Mouse (Mus musculus): ENCODE measurements at regions not wholly inside any gene's neighbourhood (a gene's known extent, or its start where the extent isn't known, plus 50 kb on each side); places are given as distances from the start of the nearest gene placed in this dataset.

- H3K9me3 ChIP-seq (ENCODE audit: low read length), result no peaks in the 10 kb centered on the region
- H3K4me1 ChIP-seq (ENCODE audit: insufficient read depth), result no peaks in the 10 kb centered on the region
- 44% methylated on average over 1 of the region's 1 CpGs for WGBS (ENCODE audit: insufficient replicate concordance)
- no peak overlapping the region for H3K4me2 ChIP-seq (ENCODE audit: low read depth, low read length)
- DNase-seq (no peak), ATAC-seq (no peak)
- H3K27ac ChIP-seq (ENCODE audit: low read depth), result no peak overlapping the region
- H3K27me3 ChIP-seq (ENCODE audit: insufficient read depth, low read length), result no peaks in the 10 kb centered on the region
- no peak overlapping the region for H3K9ac ChIP-seq (replicated peaks)
- H3K4me3 ChIP-seq (ENCODE audit: low read depth, low read length), result no peak overlapping the region
- TF ChIP-seq CTCF (IDR thresholded peaks at IDR 0.05; ENCODE audit: low read depth), result no peak
- TF ChIP-seq EP300 (IDR thresholded peaks at IDR 0.05; ENCODE audit: low read depth), result no peak
- no peaks in the 10 kb centered on the region for H3K36me3 ChIP-seq (replicated peaks; ENCODE audit: insufficient read depth, low read length)
Observed at GRCm38 (mm10) chr4:33799831-33800230, 124.6 kb upstream of the Cnr1 start.

- Histone ChIP-seq H3K4me3 (ENCODE audit: low read depth, low read length) (no peak overlapping the region), H3K9me3 (ENCODE audit: low read length) (no peaks in the 10 kb centered on the region), H3K4me1 (ENCODE audit: insufficient read depth) (no peaks in the 10 kb centered on the region), H3K27ac (ENCODE audit: low read depth) (no peak overlapping the region), H3K36me3 (replicated peaks; ENCODE audit: insufficient read depth, low read length) (no peaks in the 10 kb centered on the region), H3K27me3 (ENCODE audit: insufficient read depth, low read length) (no peaks in the 10 kb centered on the region), H3K9ac (replicated peaks) (no peak overlapping the region), H3K4me2 (ENCODE audit: low read depth, low read length) (no peak overlapping the region)
- TF ChIP-seq CTCF (IDR thresholded peaks at IDR 0.05; ENCODE audit: low read depth), result no peak
- TF ChIP-seq EP300 (IDR thresholded peaks at IDR 0.05; ENCODE audit: low read depth), result no peak
- DNase-seq (no peak), ATAC-seq (no peak)
- WGBS (ENCODE audit: insufficient replicate concordance), result 43% methylated on average over 1 of the region's 1 CpGs
Observed at GRCm38 (mm10) chr4:33812338-33812737, 112.1 kb upstream of the Cnr1 start.

- H3K27ac ChIP-seq (ENCODE audit: low read depth), result no peak overlapping the region
- DNase-seq (no peak), ATAC-seq (no peak)
- no peaks in the 10 kb centered on the region for H3K9me3 ChIP-seq (ENCODE audit: low read length)
- no peak overlapping the region for H3K4me3 ChIP-seq (ENCODE audit: low read depth, low read length)
- TF ChIP-seq CTCF (IDR thresholded peaks at IDR 0.05; ENCODE audit: low read depth), result no peak
- TF ChIP-seq EP300 (IDR thresholded peaks at IDR 0.05; ENCODE audit: low read depth), result no peak
- H3K9ac ChIP-seq (replicated peaks), result no peak overlapping the region
- H3K4me2 ChIP-seq (ENCODE audit: low read depth, low read length), result no peak overlapping the region
- no peaks in the 10 kb centered on the region for H3K4me1 ChIP-seq (ENCODE audit: insufficient read depth)
- WGBS (ENCODE audit: insufficient replicate concordance), result 11% methylated on average over 5 of the region's 5 CpGs
- H3K27me3 ChIP-seq (ENCODE audit: insufficient read depth, low read length), result no peaks in the 10 kb centered on the region
- no peaks in the 10 kb centered on the region for H3K36me3 ChIP-seq (replicated peaks; ENCODE audit: insufficient read depth, low read length)
Observed at GRCm38 (mm10) chr4:33823850-33824249, 100.5 kb upstream of the Cnr1 start.

GRCm38 (mm10) chr4:33833134-33833533, 91.3 kb upstream of the Cnr1 start:
- DNase-seq, result no peak
- H3K27me3 ChIP-seq (ENCODE audit: insufficient read depth, low read length), result no peaks in the 10 kb centered on the region
- H3K9me3 ChIP-seq (ENCODE audit: low read length), result no peaks in the 10 kb centered on the region
- no peak for TF ChIP-seq EP300 (IDR thresholded peaks at IDR 0.05; ENCODE audit: low read depth)
- no peak for TF ChIP-seq CTCF (IDR thresholded peaks at IDR 0.05; ENCODE audit: low read depth)
- H3K9ac ChIP-seq (replicated peaks), result no peak overlapping the region
- H3K4me1 ChIP-seq (ENCODE audit: insufficient read depth), result no peaks in the 10 kb centered on the region
- no peak overlapping the region for H3K4me3 ChIP-seq (ENCODE audit: low read depth, low read length)
- ATAC-seq, result no peak
- H3K27ac ChIP-seq (ENCODE audit: low read depth), result no peak overlapping the region
- WGBS (ENCODE audit: insufficient replicate concordance), result 77% methylated on average over 7 of the region's 7 CpGs
- no peak overlapping the region for H3K4me2 ChIP-seq (ENCODE audit: low read depth, low read length)
- no peaks in the 10 kb centered on the region for H3K36me3 ChIP-seq (replicated peaks; ENCODE audit: insufficient read depth, low read length)

GRCm38 (mm10) chr4:33838436-33838835, 86.0 kb upstream of the Cnr1 start:
- Histone ChIP-seq H3K4me1 (ENCODE audit: insufficient read depth) (no peaks in the 10 kb centered on the region), H3K27ac (ENCODE audit: low read depth) (no peak overlapping the region), H3K36me3 (replicated peaks; ENCODE audit: insufficient read depth, low read length) (no peaks in the 10 kb centered on the region), H3K9ac (replicated peaks) (no peak overlapping the region), H3K27me3 (ENCODE audit: insufficient read depth, low read length) (no peaks in the 10 kb centered on the region), H3K4me2 (ENCODE audit: low read depth, low read length) (no peak overlapping the region), H3K9me3 (ENCODE audit: low read length) (no peaks in the 10 kb centered on the region), H3K4me3 (ENCODE audit: low read depth, low read length) (no peak overlapping the region)
- 82% methylated on average over 6 of the region's 6 CpGs for WGBS (ENCODE audit: insufficient replicate concordance)
- TF ChIP-seq EP300 (IDR thresholded peaks at IDR 0.05; ENCODE audit: low read depth) (no peak), CTCF (IDR thresholded peaks at IDR 0.05; ENCODE audit: low read depth) (no peak)
- DNase-seq, result no peak
- no peak for ATAC-seq

GRCm38 (mm10) chr4:33840119-33840518, 84.3 kb upstream of the Cnr1 start:
- Histone ChIP-seq H3K4me3 (ENCODE audit: low read depth, low read length) (no peak overlapping the region), H3K27ac (ENCODE audit: low read depth) (no peak overlapping the region), H3K4me1 (ENCODE audit: insufficient read depth) (no peaks in the 10 kb centered on the region), H3K27me3 (ENCODE audit: insufficient read depth, low read length) (no peaks in the 10 kb centered on the region), H3K9ac (replicated peaks) (no peak overlapping the region), H3K9me3 (ENCODE audit: low read length) (no peaks in the 10 kb centered on the region), H3K36me3 (replicated peaks; ENCODE audit: insufficient read depth, low read length) (no peaks in the 10 kb centered on the region), H3K4me2 (ENCODE audit: low read depth, low read length) (no peak overlapping the region)
- WGBS (ENCODE audit: insufficient replicate concordance), result 83% methylated on average over 14 of the region's 14 CpGs
- TF ChIP-seq EP300 (IDR thresholded peaks at IDR 0.05; ENCODE audit: low read depth), result no peak
- no peak for TF ChIP-seq CTCF (IDR thresholded peaks at IDR 0.05; ENCODE audit: low read depth)
- DNase-seq (no peak), ATAC-seq (no peak)
